Mouse (Mus musculus): ENCODE results near the gene Sgtb. TPM values are rescaled to one million over a fixed set of nuclear protein-coding genes. Genes with fewer than 3 reads are reported as not detected.

Sgtb gene
- not detected in 2 replicates for total RNA-seq (2023)

DNA sequence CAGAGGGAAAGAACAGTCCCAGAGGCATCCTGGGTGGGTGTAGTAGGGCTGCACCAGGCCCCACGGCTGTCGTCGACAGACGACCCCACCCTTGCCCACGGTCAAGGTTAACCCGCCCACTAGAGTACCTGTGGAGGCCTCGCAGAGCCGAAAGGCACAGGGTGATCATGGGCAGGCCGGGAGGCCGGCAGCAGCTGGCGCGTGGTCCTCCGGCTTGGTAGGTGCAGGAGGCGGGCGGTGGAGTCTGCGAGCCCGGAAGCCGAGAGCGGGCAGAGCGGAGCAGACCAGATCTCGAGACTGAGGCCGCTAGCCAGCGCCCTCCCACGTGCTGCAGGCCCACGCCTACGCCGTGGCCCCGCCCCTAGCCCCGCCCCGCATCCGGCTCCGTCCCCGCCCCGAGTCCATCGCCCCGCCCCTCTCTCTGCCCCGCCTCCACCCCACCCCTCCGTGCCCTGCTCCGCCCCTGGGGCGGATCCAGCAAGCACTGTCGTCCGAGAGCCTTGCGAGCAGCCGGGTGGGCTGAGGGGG lies at the start of gene Sgtb, which contains the start of gene Nln:
TSS of gene Sgtb (plus strand) at position 454 of the 528 bp plus-strand sequence.
TSS of gene Nln (minus strand) at position 327 of the 528 bp plus-strand sequence.

DNA sequence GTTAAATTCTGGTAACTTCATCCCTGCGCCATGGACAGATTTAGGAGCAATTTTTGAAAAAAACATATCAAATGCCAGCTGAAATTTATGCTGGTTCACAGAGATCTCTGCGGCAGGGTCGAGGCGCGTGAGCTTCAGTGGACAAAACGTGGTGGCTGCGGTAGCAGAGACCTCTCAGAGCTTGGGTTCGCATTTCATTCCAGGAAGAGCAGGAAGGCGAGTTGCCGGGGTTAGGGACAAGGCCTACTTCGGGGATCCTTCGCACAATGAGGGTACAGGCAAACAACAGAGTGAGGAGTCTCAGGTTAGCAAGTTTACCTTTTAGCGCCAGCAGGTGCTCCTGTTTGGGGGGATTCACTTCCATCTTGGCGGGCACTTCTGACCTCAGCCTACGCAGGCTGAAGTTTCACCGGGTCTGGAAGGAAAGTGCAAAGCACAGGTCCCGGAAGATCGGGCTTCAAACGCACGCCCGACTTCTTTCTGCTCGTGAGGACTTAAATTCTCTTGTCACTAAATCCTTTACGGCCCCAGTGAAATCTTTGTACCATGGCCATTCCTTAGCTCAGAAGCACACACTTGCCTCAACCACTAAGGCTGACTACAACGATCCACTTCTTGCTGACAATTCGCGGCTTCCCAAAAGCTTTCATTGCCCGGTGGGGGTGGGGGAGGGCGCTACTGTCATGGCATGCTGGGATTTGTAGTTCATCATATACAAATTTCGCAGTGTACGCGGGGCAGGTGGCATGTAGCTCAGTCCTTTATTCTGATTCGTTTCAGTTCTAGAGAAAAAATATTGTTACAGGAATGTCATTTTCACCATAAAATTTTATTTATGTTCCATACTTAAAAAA lies 68.5 kb downstream of the Sgtb start, which contains the start of gene Trappc13:
TSS of gene Trappc13 (minus strand) at position 674 of the 854 bp plus-strand sequence.

DNA sequence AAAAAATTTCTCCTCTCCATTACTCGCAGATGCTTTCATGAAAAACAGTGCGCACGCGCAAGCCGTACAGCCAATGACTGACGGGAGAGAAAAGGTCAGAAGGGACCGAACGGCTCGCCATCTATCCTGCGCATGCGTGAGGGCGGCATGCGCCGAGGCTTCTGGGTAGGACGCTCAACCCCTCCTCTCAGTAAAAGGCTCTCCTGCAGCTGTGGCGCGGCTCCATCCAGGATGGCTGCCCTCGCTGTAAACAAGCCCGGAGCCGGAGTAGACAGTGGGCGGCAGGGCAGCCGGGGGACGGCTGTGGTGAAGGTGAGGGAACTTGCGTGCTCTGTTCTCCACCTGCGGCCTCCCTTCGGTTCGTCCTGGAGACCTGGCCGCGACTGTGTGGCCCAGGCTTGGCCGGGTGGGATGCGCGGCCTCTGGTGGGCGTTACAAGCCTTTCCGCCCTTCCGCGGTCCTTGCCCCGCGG lies 69.1 kb downstream of the Sgtb start, which contains the start of gene Trim23:
TSS of gene Trim23 (plus strand) at position 148 of the 472 bp plus-strand sequence.

Other genes starting within 250 kb of the Sgtb start
- gene Erbin, start 189.2 kb upstream of the Sgtb start, total RNA-seq (2023): 83.0 and 104 TPM in 2 replicates
- gene Nln, start 127 bp upstream of the Sgtb start, total RNA-seq (2023): 12.4 and 14.1 TPM in 2 replicates
- 15.0 and 16.1 TPM in 2 replicates for gene Trappc13, start 68.7 kb downstream of the Sgtb start, total RNA-seq (2023)
- gene Trim23, start 69.1 kb downstream of the Sgtb start, total RNA-seq (2023): 5.2 and 5.8 TPM in 2 replicates
- gene Cenpk, start 118.9 kb downstream of the Sgtb start, total RNA-seq (2023): 11.1 and 13.4 TPM in 2 replicates
- gene Ppwd1, start 119.1 kb downstream of the Sgtb start, total RNA-seq (2023): 21.3 and 22.6 TPM in 2 replicates
- gene Adamts6, start 178.1 kb downstream of the Sgtb start, total RNA-seq (2023): 1.3 and 1.9 TPM in 2 replicates